Mouse (Mus musculus) urinary bladder, postnatal 36 days (tissue): Measurements from ENCODE around the gene Vti1a.

Source experiments
- DNase-seq, 2 experiments: peaks; one replicate each; pipeline ENCODE4 v3.0.0; 2022; ENCODE audit warnings: low spot score in 2 of 2, mixed read lengths in 1 of 2

Gene Vti1a

DNA sequence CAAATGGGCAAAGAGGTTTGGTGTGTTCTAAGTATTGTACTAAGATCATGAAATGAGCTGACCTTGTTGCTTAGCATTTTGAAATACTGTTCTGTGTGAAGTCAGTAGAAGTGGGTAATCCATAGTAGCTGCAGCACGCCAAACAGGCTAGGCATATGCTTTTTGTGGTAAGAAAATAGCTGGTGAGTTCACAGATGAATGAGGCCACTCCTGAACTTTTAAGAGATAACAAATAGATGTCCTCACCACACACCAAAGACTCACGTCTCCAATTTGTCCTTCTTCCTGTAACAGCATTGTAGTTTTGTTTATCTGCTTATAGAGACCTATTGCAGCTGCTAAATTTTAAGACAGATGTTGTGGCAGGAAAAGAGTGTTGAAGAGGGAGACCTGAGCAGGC, 62.8 kb downstream of the Vti1a start:
- no peak for DNase-seq

- no peak for DNase-seq
These were observed 64.7 kb downstream of the Vti1a start for GRCm38 (mm10) chr19:55380764-55381163.

DNA sequence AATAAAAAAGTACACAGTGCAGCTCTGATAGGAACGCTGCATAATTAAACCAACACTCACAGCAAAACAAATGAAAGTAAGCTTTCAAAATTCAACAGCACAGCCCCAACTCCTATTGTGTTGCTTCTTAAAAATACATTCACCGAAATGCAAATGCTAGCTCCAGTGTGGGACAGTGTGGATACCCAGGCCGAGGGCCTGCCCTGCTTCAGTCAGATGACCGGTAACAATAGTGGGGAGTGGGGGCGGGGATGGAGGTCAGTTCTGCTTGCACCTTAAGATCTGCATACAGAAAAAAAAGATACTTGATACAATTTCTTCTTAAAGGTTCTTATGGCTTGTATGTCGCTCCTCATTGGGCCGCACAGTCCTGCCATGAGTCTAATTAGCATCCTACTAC, 65.2 kb downstream of the Vti1a start:
- no peak for DNase-seq

DNA sequence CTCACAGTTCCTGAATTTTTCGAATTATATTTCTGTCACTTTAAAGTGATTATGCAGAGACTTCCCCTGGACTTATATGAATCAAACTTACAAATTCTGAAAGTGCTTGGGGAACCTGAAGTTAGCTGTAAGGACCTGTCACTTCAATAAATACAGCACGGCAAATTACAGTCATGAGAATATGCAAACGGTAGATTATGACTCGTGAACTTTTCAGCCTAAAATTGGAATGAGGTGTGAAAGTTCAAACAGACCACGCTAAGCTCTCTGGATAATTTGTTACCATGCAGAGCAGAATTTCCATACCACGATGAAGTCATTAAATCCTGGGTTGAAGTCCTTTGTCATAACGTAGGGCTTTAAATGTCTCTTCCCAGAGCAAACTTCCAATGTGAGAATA, 66.7 kb downstream of the Vti1a start:
- no peak for DNase-seq

DNA sequence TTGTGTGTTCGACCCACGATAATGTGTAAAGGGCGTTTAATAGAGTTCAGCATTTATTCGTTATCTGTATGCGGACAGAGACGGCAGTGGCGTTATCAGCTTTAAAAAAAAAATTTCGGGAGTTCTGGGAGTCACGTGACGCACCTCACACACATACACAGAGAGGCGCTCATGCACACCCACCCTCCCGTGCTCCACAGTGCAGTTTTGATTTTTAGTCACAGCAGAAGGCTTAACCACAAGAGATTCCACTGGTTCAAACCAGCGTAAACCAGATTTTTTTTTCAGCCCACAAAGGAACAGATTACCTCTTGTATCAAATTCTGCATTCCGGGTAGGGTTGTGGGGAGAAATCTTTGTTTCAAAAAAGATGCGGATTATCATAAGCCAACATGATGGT, 68.5 kb downstream of the Vti1a start:
- DNase-seq: no peak

- no peak for DNase-seq
These were observed 72.9 kb downstream of the Vti1a start for GRCm38 (mm10) chr19:55389019-55389418.

GRCm38 (mm10) chr19:55390323-55390722, 74.2 kb downstream of the Vti1a start:
- no peak for DNase-seq

- no peak for DNase-seq
These were observed 85.5 kb downstream of the Vti1a start for GRCm38 (mm10) chr19:55401638-55402037.

GRCm38 (mm10) chr19:55408486-55408885, 92.4 kb downstream of the Vti1a start:
- DNase-seq: no peak

GRCm38 (mm10) chr19:55411415-55411814, 95.3 kb downstream of the Vti1a start:
- no peak for DNase-seq

- DNase-seq: no peak
These were observed 95.8 kb downstream of the Vti1a start for GRCm38 (mm10) chr19:55411894-55412293.

- peak in 1 of 2 experiments; percentile 26 for DNase-seq
These were observed 98.0 kb downstream of the Vti1a start for GRCm38 (mm10) chr19:55414050-55414449.

DNA sequence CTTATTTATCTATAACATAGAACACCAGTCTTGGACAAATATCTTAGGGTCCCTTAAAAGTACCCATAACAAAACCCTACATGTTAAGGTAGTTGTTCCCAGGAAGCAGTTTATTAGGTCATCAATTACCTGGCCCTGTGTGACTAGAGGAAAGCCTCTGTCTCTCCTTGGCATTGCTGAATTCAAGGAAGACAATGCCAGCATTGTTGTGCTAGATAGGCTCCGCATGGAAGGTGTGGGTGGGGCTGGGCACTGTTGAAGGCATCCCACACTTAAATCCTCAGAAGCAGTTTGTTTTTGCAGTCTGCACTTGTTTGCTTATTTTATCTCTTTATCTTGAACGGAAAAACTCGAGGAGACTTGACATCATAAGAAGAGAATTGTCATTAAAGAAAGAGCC, 102.7 kb downstream of the Vti1a start:
- DNase-seq: no peak

DNA sequence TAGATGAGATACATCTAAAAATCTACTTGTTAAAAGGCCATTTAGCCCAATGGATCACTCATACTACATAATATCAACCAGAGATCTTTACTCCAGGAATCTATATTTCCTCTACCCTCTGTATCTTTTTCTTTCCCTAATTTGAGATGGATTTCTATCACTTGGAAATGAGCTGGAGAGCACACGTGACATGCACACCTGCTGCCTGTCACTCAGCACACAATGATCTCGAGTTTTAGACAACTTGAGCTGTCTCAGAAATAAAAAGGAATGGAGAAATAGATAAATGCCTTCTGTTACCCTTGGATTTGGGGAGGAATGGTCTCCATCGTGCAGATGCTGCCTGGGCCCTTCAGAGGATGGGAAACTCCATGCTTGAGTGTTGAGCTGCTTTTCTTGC, 103.9 kb downstream of the Vti1a start:
- no peak for DNase-seq

- no peak for DNase-seq
These were observed 105.7 kb downstream of the Vti1a start for GRCm38 (mm10) chr19:55421816-55422215.

GRCm38 (mm10) chr19:55422311-55423064, 106.4 kb downstream of the Vti1a start:
- no peak for DNase-seq

GRCm38 (mm10) chr19:55423065-55423716, 107.1 kb downstream of the Vti1a start:
- no peak for DNase-seq

GRCm38 (mm10) chr19:55423952-55424351, 107.9 kb downstream of the Vti1a start:
- DNase-seq: peak; percentile 51 to 75

DNA sequence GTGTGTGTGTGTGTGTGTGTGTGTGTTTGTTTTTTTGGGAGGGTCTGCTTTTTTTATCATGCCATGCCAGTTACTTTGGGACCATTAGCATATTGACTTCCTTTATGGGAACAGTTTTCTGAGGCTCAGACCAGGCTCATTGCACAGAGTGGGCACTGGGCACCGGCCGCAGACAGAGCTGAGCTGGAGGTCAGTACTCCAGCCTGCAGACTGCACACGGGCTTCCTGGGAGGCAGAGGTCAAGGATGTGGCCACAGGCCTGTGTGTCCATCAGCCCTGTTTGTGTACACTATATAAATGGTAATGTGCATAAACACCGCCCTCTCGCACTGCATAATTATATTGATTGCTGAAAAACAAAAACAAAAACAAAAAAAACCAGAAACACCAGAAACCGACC, 108.4 kb downstream of the Vti1a start:
- DNase-seq: no peak

DNA sequence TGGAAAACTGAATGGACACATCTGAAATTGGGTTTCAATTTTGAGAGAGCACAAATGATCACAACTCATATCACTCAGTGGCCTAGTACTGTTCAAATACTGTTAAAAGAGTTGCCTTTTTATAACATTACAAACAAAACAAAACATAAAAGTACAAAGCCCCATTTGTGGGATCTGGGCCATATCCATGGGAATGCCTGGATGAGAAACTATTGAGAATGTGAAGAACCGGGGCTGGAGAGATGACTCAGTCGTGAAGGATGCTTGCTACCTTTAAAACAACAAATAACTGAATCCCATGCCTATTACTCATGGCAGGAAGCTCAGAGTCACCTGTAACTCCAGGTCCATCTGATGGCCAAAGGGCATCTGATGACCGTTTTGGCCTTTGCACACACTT, 124.2 kb downstream of the Vti1a start:
- no peak for DNase-seq

DNA sequence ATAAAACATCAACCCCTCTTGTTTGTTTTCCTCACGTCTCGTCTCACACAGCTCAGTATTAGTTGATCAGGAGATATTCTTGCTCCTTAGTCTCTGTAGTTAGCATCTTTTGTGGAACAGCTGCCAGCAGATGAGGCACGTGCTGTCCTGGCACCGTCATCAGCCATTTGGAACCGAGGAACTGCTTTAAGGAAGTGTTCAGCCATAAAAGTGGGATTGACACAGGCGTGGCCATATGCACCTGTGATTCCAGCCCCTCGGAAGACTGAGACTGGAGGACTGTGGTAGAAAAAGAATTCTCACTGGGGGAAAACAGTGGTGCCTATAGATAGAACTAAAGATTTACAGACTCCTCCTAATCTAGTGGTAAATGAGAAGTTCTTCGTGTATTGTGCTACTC, 127.5 kb downstream of the Vti1a start:
- no peak for DNase-seq

DNA sequence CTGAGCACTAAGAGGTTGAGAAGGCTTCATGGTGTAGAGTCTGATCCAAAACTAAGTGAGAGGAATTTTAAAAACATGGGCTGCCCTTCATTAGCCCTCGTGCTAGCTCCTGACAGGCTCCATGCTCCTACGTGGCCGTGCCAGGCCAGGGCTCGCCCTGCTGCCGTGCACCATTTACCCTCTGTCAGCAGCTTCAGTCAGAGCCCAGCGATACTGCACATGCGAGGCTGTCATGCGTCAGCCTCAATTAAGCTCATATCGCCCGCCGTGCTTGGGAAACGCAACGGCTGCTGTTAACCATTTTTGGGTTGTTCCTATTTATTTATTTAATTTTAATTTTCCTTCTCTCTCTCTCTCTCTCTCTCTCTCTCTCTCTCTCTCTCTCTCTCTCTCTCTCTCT, 133.0 kb downstream of the Vti1a start:
- no peak for DNase-seq

DNA sequence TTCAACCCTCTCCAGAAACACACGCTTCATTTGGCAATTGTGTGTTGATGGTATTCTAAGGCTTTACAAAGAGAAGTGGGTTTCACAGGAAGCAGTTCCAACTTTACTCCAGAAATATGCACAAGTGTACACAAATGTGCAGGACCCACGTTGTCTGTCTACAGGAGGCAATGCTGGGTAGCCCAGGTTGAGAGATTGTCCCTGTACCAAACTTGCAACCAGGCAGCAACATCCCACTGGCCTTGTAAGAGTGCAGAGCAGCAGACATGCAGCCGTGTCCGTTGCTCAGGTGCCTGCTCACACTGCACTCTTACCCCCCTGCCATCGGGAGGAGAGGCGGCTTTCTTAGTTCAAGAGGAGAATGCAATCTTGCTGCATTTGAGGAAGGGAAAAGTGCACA, 133.4 kb downstream of the Vti1a start:
- no peak for DNase-seq
